Comparison of ENCODE assay signal across 10 mouse cellular contexts in genomic region chr3:80004966-80005365, GRCm38 (mm10).
DNase-seq lines count a peak whose midpoint lies in the region; ATAC-seq and TF ChIP-seq lines count a peak whose summit lies in the region.
"Had no signal": no experiment of that assay in that cellular context is flagged by ENCODE, and none has a peak within 500 bp of the region (broad histone marks: within the 10 kb centered on the region; RNA-seq: fewer than 3 reads in every experiment).

No protein-coding gene starts in this region.

- H3K4me2 ChIP-seq in embryonic facial prominence, embryonic 14.5 days (ENCODE audit: low read depth, low read length): no peak overlapping the region
- H3K4me2 ChIP-seq in lung, postnatal 0 days (replicated peaks; ENCODE audit: low read depth, low read length): no peak overlapping the region
- H3K4me2 ChIP-seq: hindbrain, embryonic 13.5 days; neural tube, embryonic 13.5 days had no signal

- H3K27ac ChIP-seq in embryonic facial prominence, embryonic 14.5 days (replicated peaks; ENCODE audit: low read depth, low read length): no peak overlapping the region
- H3K27ac ChIP-seq in embryonic facial prominence, embryonic 10.5 days (replicated peaks): no peak overlapping the region
- H3K27ac ChIP-seq in layer of hippocampus, adult 2 months: peak overlapping the region; percentile 59
- no peak overlapping the region for H3K27ac ChIP-seq in lung, postnatal 0 days (ENCODE audit: low read length)
- H3K27ac ChIP-seq: hindbrain, embryonic 13.5 days; neural tube, embryonic 13.5 days had no signal

- H3K27me3 ChIP-seq in embryonic facial prominence, embryonic 14.5 days (replicated peaks; ENCODE audit: control insufficient read depth, insufficient read depth, low read length): no peaks in the 10 kb centered on the region
- H3K27me3 ChIP-seq in embryonic facial prominence, embryonic 10.5 days (replicated peaks; ENCODE audit: low read depth, poor library complexity, severe bottlenecking): no peaks in the 10 kb centered on the region
- H3K27me3 ChIP-seq in lung, postnatal 0 days (replicated peaks; ENCODE audit: insufficient read depth, low read length): no peaks in the 10 kb centered on the region
- H3K27me3 ChIP-seq: hindbrain, embryonic 13.5 days; neural tube, embryonic 13.5 days had no signal

- no peaks in the 10 kb centered on the region; the same call in 1 of the 2 replicates for H3K4me1 ChIP-seq in embryonic facial prominence, embryonic 14.5 days (ENCODE audit: control insufficient read depth, insufficient read depth, low read length)
- peaks cover 6% of the 10 kb centered on the region; the same call in 1 of the 2 replicates for H3K4me1 ChIP-seq in embryonic facial prominence, embryonic 10.5 days
- H3K4me1 ChIP-seq in lung, postnatal 0 days (ENCODE audit: insufficient read depth, low read depth, low read length): no peaks in the 10 kb centered on the region
- H3K4me1 ChIP-seq: hindbrain, embryonic 13.5 days; neural tube, embryonic 13.5 days had no signal

- no peaks in the 10 kb centered on the region for H3K9me3 ChIP-seq in embryonic facial prominence, embryonic 14.5 days (ENCODE audit: control insufficient read depth, low read length)
- H3K9me3 ChIP-seq in embryonic facial prominence, embryonic 10.5 days: no peaks in the 10 kb centered on the region
- no peaks in the 10 kb centered on the region for H3K9me3 ChIP-seq in lung, postnatal 0 days (ENCODE audit: low read length)
- H3K9me3 ChIP-seq: hindbrain, embryonic 13.5 days; neural tube, embryonic 13.5 days had no signal

- no peaks in the 10 kb centered on the region for H3K36me3 ChIP-seq in embryonic facial prominence, embryonic 14.5 days (ENCODE audit: control insufficient read depth, insufficient read depth, low read length)
- H3K36me3 ChIP-seq in embryonic facial prominence, embryonic 10.5 days (replicated peaks): no peaks in the 10 kb centered on the region
- no peaks in the 10 kb centered on the region for H3K36me3 ChIP-seq in lung, postnatal 0 days (ENCODE audit: insufficient read depth, low read length)
- H3K36me3 ChIP-seq: hindbrain, embryonic 13.5 days; neural tube, embryonic 13.5 days had no signal

- TF ChIP-seq CTCF in layer of hippocampus, adult 2 months (conservative IDR thresholded peaks at IDR 0.05): no peak
- TF ChIP-seq CTCF in lung, postnatal 0 days (IDR thresholded peaks at IDR 0.05): no peak

- peak; percentile 63 for TF ChIP-seq EP300 in lung, postnatal 0 days (IDR thresholded peaks at IDR 0.05)

- H3K9ac ChIP-seq in embryonic facial prominence, embryonic 14.5 days (ENCODE audit: low read depth, low read length): no peak overlapping the region
- H3K9ac ChIP-seq in lung, postnatal 0 days (replicated peaks; ENCODE audit: low read depth): no peak overlapping the region
- H3K9ac ChIP-seq: hindbrain, embryonic 13.5 days; neural tube, embryonic 13.5 days had no signal

- no peak overlapping the region for H3K4me3 ChIP-seq in embryonic facial prominence, embryonic 14.5 days (ENCODE audit: low read depth, low read length)
- H3K4me3 ChIP-seq in embryonic facial prominence, embryonic 10.5 days: no peak overlapping the region
- H3K4me3 ChIP-seq in layer of hippocampus, adult 2 months: no peak overlapping the region
- no peak overlapping the region for H3K4me3 ChIP-seq in lung, postnatal 0 days (ENCODE audit: low read depth, low read length)
- H3K4me3 ChIP-seq: hindbrain, embryonic 13.5 days; neural tube, embryonic 13.5 days had no signal

- 59% methylated on average over 3 of the region's 3 CpGs for WGBS in embryonic facial prominence, embryonic 14.5 days
- WGBS in embryonic facial prominence, embryonic 10.5 days: 60% methylated on average over 3 of the region's 3 CpGs
- WGBS in lung, postnatal 0 days: 42% methylated on average over 3 of the region's 3 CpGs

- DNase-seq in embryonic facial prominence, embryonic 14.5 days (ENCODE audit: low spot score): no peak
- DNase-seq in embryonic facial prominence, embryonic 10.5 days (ENCODE audit: low spot score): no peak
- DNase-seq in layer of hippocampus, adult 2 months (ENCODE audit: low spot score in 2 of 2): peak in 1 of 2 experiments; percentile 14
- DNase-seq in layer of hippocampus, adult 9-10 months (ENCODE audit: low spot score): no peak
- DNase-seq in gastrocnemius, postnatal 25 days: peak; percentile 27
- DNase-seq in lung, postnatal 0 days (ENCODE audit: low spot score): peak; percentile 75
- no peak for DNase-seq in urinary bladder, adult 2 months (ENCODE audit: low spot score)
- no peak for DNase-seq in frontal cortex, postnatal 10 days (ENCODE audit: low spot score in 2 of 2)

- ATAC-seq in embryonic facial prominence, embryonic 14.5 days (ENCODE audit: low read depth): peak; percentile 30; the same call in 1 of the 2 replicates
- peak; percentile 83 for ATAC-seq in lung, postnatal 0 days

Comparison
In these comparisons a context has a peak if more than half of its experiments do, and no peak if none do; other contexts are left out.
1. DNase-seq: peak in gastrocnemius, postnatal 25 days (single experiment) and lung, postnatal 0 days (single experiment); none in embryonic facial prominence, embryonic 14.5 days (single experiment), embryonic facial prominence, embryonic 10.5 days (single experiment), layer of hippocampus, adult 9-10 months (single experiment), urinary bladder, adult 2 months (single experiment) and frontal cortex, postnatal 10 days (0 of 2).